ENCODE assay signal across 13 mouse cellular contexts in the genomic region with DNA sequence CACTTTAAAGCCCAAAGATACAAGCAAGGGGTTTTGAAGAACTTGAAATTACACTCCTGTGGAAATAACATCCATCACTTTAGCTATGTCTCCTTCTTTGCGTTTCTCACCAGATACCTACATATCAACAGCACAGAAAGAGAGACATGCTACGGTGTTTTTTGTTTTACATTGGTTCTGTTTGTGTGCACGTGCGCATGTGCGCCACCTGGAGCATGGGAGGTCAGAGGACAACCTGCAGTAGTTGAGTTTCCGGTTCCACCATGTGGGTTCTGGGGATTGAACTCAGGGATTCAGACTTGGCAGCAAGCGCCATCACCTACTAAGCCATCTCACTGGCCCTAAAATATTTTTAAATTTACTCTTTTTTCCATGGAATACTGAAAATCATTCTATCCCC. TPM values are rescaled to one million over a fixed set of nuclear protein-coding genes. Genes with fewer than 3 reads are reported as not detected.
A peak's percentile ranks its signal among the peaks of the same experiment; 100 is the strongest.
DNase-seq lines count a peak whose midpoint lies in the region; ATAC-seq and TF ChIP-seq lines count a peak whose summit lies in the region.
"Had no signal": no experiment of that assay in that cellular context is flagged by ENCODE, and none has a peak within 500 bp of the region (broad histone marks: within the 10 kb centered on the region; RNA-seq: fewer than 3 reads in every experiment).

No protein-coding gene starts in this region.

- H3K4me3 ChIP-seq in kidney, adult 2 months (ENCODE audit: insufficient read depth, low read depth, low read length): no peak overlapping the region
- H3K4me3 ChIP-seq: erythroblast, embryonic 14.5 days; hindbrain, embryonic 10.5 days; neural tube, embryonic 15.5 days had no signal

- no peak for DNase-seq in kidney, adult 2 months
- no peak for DNase-seq in kidney, postnatal 10 days
- DNase-seq in A20 (ENCODE audit: low read depth, low spot score) (peak; percentile 52), Patski (ENCODE audit: low read depth, low spot score) (no peak)
- DNase-seq in naive thymus-derived CD4-positive, alpha-beta T cell, adult 2 months (ENCODE audit: low read depth): peak; percentile 38
- DNase-seq in frontal cortex, postnatal 10 days (ENCODE audit: low spot score in 2 of 2): no peak
- DNase-seq: kidney, adult 9 months; right cerebral cortex, postnatal 4 days had no signal

- no peak overlapping the region for H3K27ac ChIP-seq in kidney, adult 2 months (ENCODE audit: insufficient read depth, low read depth, low read length)
- H3K27ac ChIP-seq: hindbrain, embryonic 10.5 days; neural tube, embryonic 15.5 days had no signal

- 91% methylated on average over 7 of the region's 7 CpGs for WGBS in kidney, adult 2 months

- no peaks in the 10 kb centered on the region for H3K4me1 ChIP-seq in kidney, adult 2 months (ENCODE audit: control insufficient read depth, insufficient read depth, low read length)
- H3K4me1 ChIP-seq: neural tube, embryonic 15.5 days had no signal

- in situ Hi-C loops in Patski (cut with MboI; ENCODE audit: low pct_unique_long_range_greater_than_20kb): no loop called here

- TF ChIP-seq POLR2A in kidney, adult 2 months (IDR thresholded peaks at IDR 0.05; ENCODE audit: low read depth, low read length): no peak

- no peaks in the 10 kb centered on the region for H3K27me3 ChIP-seq in kidney, adult 2 months (replicated peaks; ENCODE audit: control insufficient read depth, insufficient read depth, low read length)
- H3K27me3 ChIP-seq in Patski: no peaks in the 10 kb centered on the region
- H3K27me3 ChIP-seq: neural tube, embryonic 15.5 days had no signal

- no peak for ATAC-seq in Patski
- no peak for ATAC-seq in frontal cortex, adult (ENCODE audit: low TSS enrichment)
- ATAC-seq: midbrain, embryonic 16.5 days had no signal

- TF ChIP-seq CTCF in kidney, adult 2 months (conservative IDR thresholded peaks at IDR 0.05; ENCODE audit: insufficient read depth, insufficient read length, low read depth, low read length): peak; percentile 20; the same call in 1 of the 2 replicates
- peak; percentile 40 for TF ChIP-seq CTCF in Patski (IDR thresholded peaks at IDR 0.05)

- CTCF ChIA-PET in Patski (lab: Charles Lee): no interaction called here

- no peaks in the 10 kb centered on the region for H3K36me3 ChIP-seq in kidney, adult 2 months (ENCODE audit: control insufficient read depth, insufficient read depth, low read length)
- H3K36me3 ChIP-seq: hindbrain, embryonic 10.5 days; neural tube, embryonic 15.5 days had no signal

- POLR2A ChIA-PET in Patski (lab: Charles Lee): no interaction called here

RNA-seq across cellular contexts. Expression of a gene that starts 20.9 kb away (rescaled TPM):
- polyA plus RNA-seq in kidney, adult 2 months (2012; rRNA removed): 60.5 and 60.9 TPM in 2 replicates
- polyA plus RNA-seq in Patski (2021): 240 TPM

Comparison
In these comparisons a context has a peak if more than half of its experiments do, and no peak if none do; other contexts are left out.
1. DNase-seq: peak in A20 (single experiment) and naive thymus-derived CD4-positive, alpha-beta T cell, adult 2 months (single experiment); none in kidney, adult 2 months (single experiment), kidney, postnatal 10 days (single experiment), Patski (single experiment) and frontal cortex, postnatal 10 days (0 of 2).